In genomic region chr3:154806626-154807025, GRCm38 (mm10) we compare ENCODE assay signal across 8 mouse cellular contexts.
DNase-seq lines count a peak whose midpoint lies in the region; ATAC-seq lines count a peak whose summit lies in the region.

No protein-coding gene starts in this region.

- ATAC-seq in forebrain, embryonic 14.5 days = peak; percentile 82

- H3K9ac ChIP-seq in forebrain, embryonic 14.5 days (ENCODE audit: low read length) = 0 out of 2 replicates have a peak overlapping the region, but pooled peaks have one; percentile 9

- no peak overlapping the region for H3K4me2 ChIP-seq in forebrain, embryonic 14.5 days (ENCODE audit: low read length)

- DNase-seq in cerebellum, postnatal 10 days = peak; percentile 45 to 50
- no peak for DNase-seq in cerebellum, adult 11-12 months
- peak; percentile 83 for DNase-seq in forebrain, embryonic 14.5 days (ENCODE audit: low spot score)
- peak; percentile 68 for DNase-seq in layer of hippocampus, adult 11-12 months (ENCODE audit: low spot score)
- DNase-seq in lung, postnatal 4 days = peak; percentile 26 to 66
- DNase-seq in right cerebral cortex, postnatal 4 days = peak; percentile 40
- DNase-seq in spleen, postnatal 4 days (ENCODE audit: low spot score in 2 of 2) = no peak
- DNase-seq in urinary bladder, postnatal 25 days (ENCODE audit: low spot score) = no peak

- WGBS in forebrain, embryonic 14.5 days = 39% methylated on average over 7 of the region's 7 CpGs

- H3K27me3 ChIP-seq in forebrain, embryonic 14.5 days (replicated peaks; ENCODE audit: control insufficient read depth, insufficient read depth, low read length) = no peaks in the 10 kb centered on the region

- H3K36me3 ChIP-seq in forebrain, embryonic 14.5 days (ENCODE audit: control insufficient read depth, insufficient read depth, low read length) = no peaks in the 10 kb centered on the region

- peaks cover 17% of the 10 kb centered on the region; the same call in 1 of the 2 replicates for H3K4me1 ChIP-seq in forebrain, embryonic 14.5 days (ENCODE audit: control insufficient read depth, insufficient read depth, low read length)

- H3K27ac ChIP-seq in forebrain, embryonic 14.5 days (ENCODE audit: low read depth, low read length) = peak overlapping the region; percentile 67; the same call in 1 of the 2 replicates

- no peaks in the 10 kb centered on the region for H3K9me3 ChIP-seq in forebrain, embryonic 14.5 days (replicated peaks; ENCODE audit: control insufficient read depth, low read length)

- H3K4me3 ChIP-seq in forebrain, embryonic 14.5 days (ENCODE audit: low read depth, low read length) = no peak overlapping the region

Comparison
In these comparisons a context has a peak if more than half of its experiments do, and no peak if none do; other contexts are left out.
1. DNase-seq: peak in cerebellum, postnatal 10 days (2 of 2), forebrain, embryonic 14.5 days (single experiment), layer of hippocampus, adult 11-12 months (single experiment), lung, postnatal 4 days (2 of 2) and right cerebral cortex, postnatal 4 days (single experiment); none in cerebellum, adult 11-12 months (single experiment), spleen, postnatal 4 days (0 of 2) and urinary bladder, postnatal 25 days (single experiment).